Mouse (Mus musculus): ENCODE results near the gene Ctdnep1. TPM values are rescaled to one million over a fixed set of nuclear protein-coding genes. Genes with fewer than 3 reads are reported as not detected.
"Not testable (repeated sequence)": the region's sequence is repeated elsewhere in the genome, so short reads cannot be mapped to it uniquely, and the experiment has no call there.

The Ctdnep1 gene
- polyA plus RNA-seq, 1 experiment from 2014 or later, result 20.7 TPM

DNA sequence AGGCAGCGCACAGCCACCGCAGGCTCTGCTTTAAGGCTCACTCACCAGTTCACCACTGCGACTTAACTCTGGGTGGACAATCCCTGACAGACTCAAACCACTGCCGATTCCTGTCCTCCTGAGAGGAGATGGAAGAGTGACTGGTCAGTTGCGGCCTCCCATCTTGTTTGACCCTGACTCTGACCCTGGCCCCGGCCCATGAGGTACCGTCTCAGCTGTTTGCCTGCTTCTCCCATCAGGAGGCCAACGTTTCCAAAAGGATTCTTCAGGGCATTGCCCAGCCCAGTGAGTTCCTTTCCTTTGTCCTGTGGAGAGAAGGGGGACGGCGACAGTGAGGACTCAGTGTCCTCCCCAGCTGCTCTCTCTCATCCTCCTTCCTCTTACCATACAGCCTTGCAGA is 30.0 kb downstream of the Ctdnep1 start:
- Histone ChIP-seq H3K9me3 (ENCODE audit: control insufficient read depth, low read length) (no peaks in the 10 kb centered on the region), H3K36me3 (ENCODE audit: control insufficient read depth, insufficient read depth, low read length) (peaks cover 46% of the 10 kb centered on the region), H3K4me3 (ENCODE audit: low read length) (no peak overlapping the region), H3K4me1 (ENCODE audit: control insufficient read depth, insufficient read depth, low read length) (peaks cover 11% of the 10 kb centered on the region), H3K27me3 (replicated peaks; ENCODE audit: control insufficient read depth, insufficient read depth, low read length) (no peaks in the 10 kb centered on the region), H3K27ac (ENCODE audit: low read length) (no peak overlapping the region), H3K4me2 (ENCODE audit: low read depth, low read length) (no peak overlapping the region), H3K9ac (ENCODE audit: low read depth, low read length) (no peak overlapping the region)
- WGBS, result 90% methylated on average over 10 of the region's 10 CpGs
- ATAC-seq, result no peak

DNA sequence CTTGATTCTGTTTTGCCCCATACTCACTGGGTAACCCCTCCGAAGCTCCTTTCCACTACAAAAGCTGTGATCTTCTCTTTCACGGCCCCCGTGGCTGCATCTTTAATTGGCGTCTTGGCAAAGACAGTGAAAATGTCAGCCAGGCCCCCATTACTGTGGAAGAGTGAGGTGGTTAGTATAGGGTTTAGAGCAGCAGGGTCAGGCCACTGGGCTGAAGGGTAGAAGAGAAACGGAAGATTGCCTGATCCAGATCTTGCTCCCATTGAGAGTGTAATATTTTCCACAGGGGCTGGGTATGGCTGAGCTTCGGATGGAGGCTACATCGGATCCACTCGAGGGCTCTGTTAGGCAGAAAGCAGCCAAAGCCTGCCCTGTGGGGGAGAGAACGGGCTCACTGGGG is 32.0 kb downstream of the Ctdnep1 start:
- Histone ChIP-seq H3K9ac (ENCODE audit: low read depth, low read length) (no peak overlapping the region), H3K27me3 (replicated peaks; ENCODE audit: control insufficient read depth, insufficient read depth, low read length) (no peaks in the 10 kb centered on the region), H3K36me3 (ENCODE audit: control insufficient read depth, insufficient read depth, low read length) (peaks cover 39% of the 10 kb centered on the region), H3K27ac (ENCODE audit: low read length) (no peak overlapping the region), H3K4me3 (ENCODE audit: low read length) (no peak overlapping the region), H3K4me2 (ENCODE audit: low read depth, low read length) (no peak overlapping the region), H3K4me1 (ENCODE audit: control insufficient read depth, insufficient read depth, low read length) (peaks cover 18% of the 10 kb centered on the region), H3K9me3 (ENCODE audit: control insufficient read depth, low read length) (no peaks in the 10 kb centered on the region)
- WGBS, result 88% methylated on average over 9 of the region's 9 CpGs
- ATAC-seq, result no peak

DNA sequence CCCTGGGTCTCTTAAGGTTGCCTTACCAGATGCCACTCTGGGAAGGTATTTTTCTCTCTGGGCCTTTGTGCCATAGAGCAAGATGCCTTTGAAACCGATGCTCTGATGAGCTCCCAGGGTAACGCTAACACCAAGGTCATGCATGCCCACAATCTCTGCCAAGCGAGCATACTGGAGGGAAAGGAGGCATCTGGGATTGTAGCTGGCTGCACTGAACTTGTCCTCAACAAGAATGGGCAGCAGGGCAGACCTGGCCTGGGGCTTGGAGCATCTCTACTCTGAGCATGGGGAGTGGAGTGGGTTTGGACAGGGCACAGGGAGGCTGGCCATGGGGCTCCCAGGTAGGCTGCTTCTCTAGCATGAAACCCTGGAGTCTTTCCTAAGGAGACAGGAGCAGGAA is 32.5 kb downstream of the Ctdnep1 start:
- Histone ChIP-seq H3K9me3 (ENCODE audit: control insufficient read depth, low read length) (no peaks in the 10 kb centered on the region), H3K4me2 (ENCODE audit: low read depth, low read length) (no peak overlapping the region), H3K27me3 (replicated peaks; ENCODE audit: control insufficient read depth, insufficient read depth, low read length) (no peaks in the 10 kb centered on the region), H3K9ac (ENCODE audit: low read depth, low read length) (no peak overlapping the region), H3K4me1 (ENCODE audit: control insufficient read depth, insufficient read depth, low read length) (peaks cover 20% of the 10 kb centered on the region), H3K36me3 (ENCODE audit: control insufficient read depth, insufficient read depth, low read length) (peaks cover 39% of the 10 kb centered on the region), H3K4me3 (ENCODE audit: low read length) (no peak overlapping the region), H3K27ac (ENCODE audit: low read length) (no peak overlapping the region)
- no peak for ATAC-seq
- 85% methylated on average over 3 of the region's 3 CpGs for WGBS

DNA sequence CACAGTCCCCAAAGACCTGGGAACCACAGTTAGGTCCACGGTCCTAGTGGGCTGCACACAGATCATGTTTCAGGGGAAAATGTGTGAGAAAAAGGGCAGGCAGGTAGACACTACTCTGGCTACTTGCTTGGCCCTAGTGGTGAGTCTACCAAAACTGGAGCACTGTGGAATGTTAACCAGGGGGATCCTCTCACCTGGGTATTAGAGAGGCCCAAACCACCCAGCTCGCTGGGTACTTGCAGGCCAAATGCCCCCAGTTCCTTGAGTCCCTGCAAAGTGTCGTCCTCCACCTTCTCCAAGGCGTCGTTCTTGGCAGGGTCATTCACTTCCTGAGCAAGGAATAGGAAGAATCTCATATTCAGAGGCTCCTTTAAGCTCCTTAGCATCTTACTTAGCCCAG is 33.1 kb downstream of the Ctdnep1 start:
- Histone ChIP-seq H3K4me1 (ENCODE audit: control insufficient read depth, insufficient read depth, low read length) (peaks cover 22% of the 10 kb centered on the region), H3K27ac (ENCODE audit: low read length) (peak overlapping the region; percentile 76; the same call in 1 of the 2 replicates), H3K27me3 (replicated peaks; ENCODE audit: control insufficient read depth, insufficient read depth, low read length) (no peaks in the 10 kb centered on the region), H3K36me3 (ENCODE audit: control insufficient read depth, insufficient read depth, low read length) (peaks cover 35% of the 10 kb centered on the region), H3K4me3 (ENCODE audit: low read length) (peak overlapping the region; percentile 70), H3K4me2 (ENCODE audit: low read depth, low read length) (peak overlapping the region; percentile 55), H3K9me3 (ENCODE audit: control insufficient read depth, low read length) (no peaks in the 10 kb centered on the region), H3K9ac (ENCODE audit: low read depth, low read length) (peak overlapping the region; percentile 84)
- WGBS, result 54% methylated on average over 5 of the region's 5 CpGs
- ATAC-seq, result no peak

DNA sequence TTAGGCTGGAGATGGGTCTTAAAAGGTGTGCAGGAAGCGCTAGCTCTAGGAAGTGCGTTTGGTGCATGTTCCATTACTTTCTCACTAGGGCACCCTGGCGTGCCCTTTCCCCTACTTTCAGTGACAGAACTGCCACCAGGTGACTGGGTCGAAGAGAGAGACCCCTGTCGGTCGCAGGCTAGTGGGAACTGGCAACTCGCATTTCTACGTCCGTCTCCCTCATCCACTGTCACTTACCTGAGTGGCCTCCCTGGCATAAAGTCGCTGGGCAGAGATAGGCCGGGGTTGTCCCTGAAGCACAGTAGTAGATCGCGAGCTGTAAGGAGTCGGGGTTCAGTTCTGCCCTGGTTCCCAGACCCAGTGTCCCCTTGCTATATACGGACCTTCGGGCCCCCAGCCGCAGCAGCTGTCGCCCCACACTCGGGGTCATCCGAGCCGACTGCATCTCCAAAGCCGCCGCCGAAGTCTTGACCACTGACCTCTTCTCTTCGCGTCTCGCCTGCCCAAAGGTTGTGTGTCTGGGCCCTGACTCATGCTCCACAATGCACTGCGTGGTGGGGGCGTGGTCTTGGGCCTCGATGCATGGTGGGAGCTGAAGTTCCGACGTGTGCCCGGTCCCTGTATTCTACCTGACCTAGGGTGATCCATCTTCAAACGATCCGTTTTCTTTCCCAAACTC is 34.1 kb downstream of the Ctdnep1 start, which contains the start of gene Acadvl:
Gene Acadvl, minus strand, starts transcription at position 532 of the 679 bp plus-strand sequence.
- H3K27me3 ChIP-seq (replicated peaks; ENCODE audit: control insufficient read depth, insufficient read depth, low read length), result no peaks in the 10 kb centered on the region
- H3K4me3 ChIP-seq (ENCODE audit: low read length), result peak within 1 kb of the TSS; percentile 70
- peaks cover 27% of the 10 kb centered on the region for H3K36me3 ChIP-seq (ENCODE audit: control insufficient read depth, insufficient read depth, low read length)
- H3K9ac ChIP-seq (ENCODE audit: low read depth, low read length), result peak within 1 kb of the TSS; percentile 84
- ATAC-seq, result peak; percentile 91
- H3K27ac ChIP-seq (ENCODE audit: low read length), result peak within 1 kb of the TSS; percentile 76
- H3K4me2 ChIP-seq (ENCODE audit: low read depth, low read length), result peak within 1 kb of the TSS; percentile 55
- WGBS, result 1% methylated on average over 35 of the region's 35 CpGs
- H3K4me1 ChIP-seq (ENCODE audit: control insufficient read depth, insufficient read depth, low read length), result peaks cover 32% of the 10 kb centered on the region
- H3K9me3 ChIP-seq (ENCODE audit: control insufficient read depth, low read length), result no peaks in the 10 kb centered on the region

DNA sequence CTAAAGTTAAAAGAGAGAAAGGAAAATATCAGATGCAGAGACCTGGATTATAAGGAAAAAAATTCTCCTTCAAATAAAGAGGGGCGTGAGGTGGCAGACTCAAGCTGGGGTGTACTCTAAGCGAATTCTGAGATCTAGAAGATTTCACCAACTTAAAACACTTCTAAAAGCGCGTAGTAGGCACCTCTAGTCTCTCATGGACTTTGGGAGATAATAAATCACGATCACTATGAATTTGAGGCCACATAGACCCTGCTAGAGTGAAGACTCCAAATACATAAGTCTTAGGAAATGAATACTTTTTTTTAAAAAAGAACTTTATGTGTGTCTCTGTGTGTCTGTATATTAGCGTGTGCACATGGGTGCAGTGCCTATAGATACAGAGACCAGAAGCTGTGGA is 34.7 kb downstream of the Ctdnep1 start:
- H3K4me3 ChIP-seq (ENCODE audit: low read length), result peak overlapping the region; percentile 70; the same call in 1 of the 2 replicates
- no peaks in the 10 kb centered on the region for H3K9me3 ChIP-seq (ENCODE audit: control insufficient read depth, low read length)
- no peaks in the 10 kb centered on the region for H3K27me3 ChIP-seq (replicated peaks; ENCODE audit: control insufficient read depth, insufficient read depth, low read length)
- ATAC-seq, result no peak
- peaks cover 20% of the 10 kb centered on the region for H3K36me3 ChIP-seq (ENCODE audit: control insufficient read depth, insufficient read depth, low read length)
- peak overlapping the region; percentile 84 for H3K9ac ChIP-seq (ENCODE audit: low read depth, low read length)
- 64% methylated on average over 6 of the region's 6 CpGs for whole genome bisulfite sequencing
- peaks cover 35% of the 10 kb centered on the region for H3K4me1 ChIP-seq (ENCODE audit: control insufficient read depth, insufficient read depth, low read length)
- H3K27ac ChIP-seq (ENCODE audit: low read length), result no peak overlapping the region
- peak overlapping the region; percentile 55 for H3K4me2 ChIP-seq (ENCODE audit: low read depth, low read length)

DNA sequence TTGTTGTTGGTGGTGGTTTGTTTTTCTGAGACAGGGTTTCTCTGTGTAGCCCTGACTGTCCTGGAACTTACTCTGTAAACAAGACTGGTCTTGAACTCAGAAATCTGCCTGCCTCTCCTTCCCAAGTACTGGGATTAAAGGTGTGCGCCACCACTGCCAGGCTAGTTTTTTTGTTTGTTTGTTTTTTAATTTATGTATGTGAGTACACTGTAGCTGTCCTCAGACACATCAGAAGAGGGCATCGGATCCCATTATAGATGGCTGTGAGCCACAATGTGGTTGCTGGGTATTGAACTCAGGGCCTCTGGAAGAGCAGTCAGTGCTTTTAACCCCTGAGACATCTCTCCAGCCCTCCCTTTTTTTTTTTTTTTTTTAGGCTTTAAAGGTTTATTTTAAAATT is 35.2 kb downstream of the Ctdnep1 start:
- not testable (repeated sequence) for H3K4me3 ChIP-seq (ENCODE audit: low read length); ATAC-seq; H3K27me3 ChIP-seq (replicated peaks; ENCODE audit: control insufficient read depth, insufficient read depth, low read length); H3K27ac ChIP-seq (ENCODE audit: low read length); H3K4me2 ChIP-seq (ENCODE audit: low read depth, low read length); H3K9ac ChIP-seq (ENCODE audit: low read depth, low read length); H3K9me3 ChIP-seq (ENCODE audit: control insufficient read depth, low read length)
- Histone ChIP-seq H3K4me1 (ENCODE audit: control insufficient read depth, insufficient read depth, low read length) (peaks cover 35% of the 10 kb centered on the region), H3K36me3 (ENCODE audit: control insufficient read depth, insufficient read depth, low read length) (peaks cover 16% of the 10 kb centered on the region; the same call in 1 of the 2 replicates)
- WGBS, result 80% methylated on average over 2 of the region's 2 CpGs

DNA sequence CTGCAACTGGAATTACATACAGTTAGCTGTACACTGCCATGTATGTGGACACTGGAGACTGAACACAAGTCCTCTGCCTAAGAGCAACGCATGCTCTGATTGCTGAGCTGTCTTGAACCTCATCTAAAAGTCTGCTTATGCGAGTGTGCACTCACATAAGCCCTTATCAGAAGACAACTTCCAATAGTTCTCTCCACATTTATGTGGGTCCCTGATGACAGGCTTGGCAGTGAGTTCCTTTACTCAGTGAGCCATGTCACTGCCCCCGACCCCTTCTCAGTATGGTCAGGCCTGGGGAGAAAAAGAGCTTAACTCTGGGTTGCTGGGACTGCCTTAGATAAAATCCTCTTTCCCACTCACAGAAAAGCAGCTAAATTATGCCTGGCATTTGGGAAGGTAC is 35.7 kb downstream of the Ctdnep1 start, which contains the start of gene Dlg4:
Gene Dlg4, plus strand, starts transcription at position 274 of the 400 bp plus-strand sequence.
- H3K27me3 ChIP-seq (replicated peaks; ENCODE audit: control insufficient read depth, insufficient read depth, low read length), result no peaks in the 10 kb centered on the region
- ATAC-seq, result no peak
- peaks cover 11% of the 10 kb centered on the region; the same call in 1 of the 2 replicates for H3K36me3 ChIP-seq (ENCODE audit: control insufficient read depth, insufficient read depth, low read length)
- 68% methylated on average over 3 of the region's 3 CpGs for WGBS
- H3K9me3 ChIP-seq (ENCODE audit: control insufficient read depth, low read length), result no peaks in the 10 kb centered on the region
- peak within 1 kb of the TSS; percentile 49 for H3K27ac ChIP-seq (ENCODE audit: low read length)
- H3K4me3 ChIP-seq (ENCODE audit: low read length), result no peak within 1 kb of the TSS
- H3K9ac ChIP-seq (ENCODE audit: low read depth, low read length), result peak within 1 kb of the TSS; percentile 74; the same call in 1 of the 2 replicates
- peak within 1 kb of the TSS; percentile 70; the same call in 1 of the 2 replicates for H3K4me2 ChIP-seq (ENCODE audit: low read depth, low read length)
- H3K4me1 ChIP-seq (ENCODE audit: control insufficient read depth, insufficient read depth, low read length), result peaks cover 35% of the 10 kb centered on the region

DNA sequence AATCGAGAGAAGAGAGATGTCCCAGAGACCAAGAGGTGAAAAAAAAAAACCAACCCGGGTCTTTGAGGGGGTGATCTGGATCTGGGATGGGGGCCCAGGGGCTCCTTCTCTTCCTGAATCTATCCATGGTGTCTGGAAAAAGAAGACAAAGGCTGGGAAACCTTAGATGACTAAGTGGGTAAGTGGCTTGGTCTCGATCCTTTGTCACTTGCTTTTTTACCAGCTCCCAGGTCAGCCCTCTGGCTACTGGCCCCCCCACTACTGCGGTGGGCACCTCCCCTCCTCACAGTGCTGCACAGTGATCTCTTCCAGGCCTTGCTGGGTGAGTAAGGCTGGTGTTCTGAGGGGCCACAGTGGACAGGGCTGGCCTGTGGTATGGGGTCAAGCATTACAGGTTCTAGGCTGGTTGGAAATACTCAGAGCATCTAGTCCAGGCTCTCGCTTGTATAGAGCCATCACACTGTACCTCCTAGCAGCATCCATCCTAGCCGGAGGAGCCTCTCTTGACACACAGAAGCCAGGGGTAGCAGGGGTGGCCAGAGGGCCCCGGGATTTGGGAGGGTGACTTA is 36.3 kb downstream of the Ctdnep1 start:
- H3K4me1 ChIP-seq (ENCODE audit: control insufficient read depth, insufficient read depth, low read length), result peaks cover 35% of the 10 kb centered on the region
- H3K27me3 ChIP-seq (replicated peaks; ENCODE audit: control insufficient read depth, insufficient read depth, low read length), result no peaks in the 10 kb centered on the region
- no peak for ATAC-seq
- 47% methylated on average over 7 of the region's 7 CpGs for WGBS
- peak overlapping the region; percentile 49; the same call in 1 of the 2 replicates for H3K27ac ChIP-seq (ENCODE audit: low read length)
- H3K9ac ChIP-seq (ENCODE audit: low read depth, low read length), result peak overlapping the region; percentile 74; the same call in 1 of the 2 replicates
- H3K4me3 ChIP-seq (ENCODE audit: low read length), result no peak overlapping the region
- H3K4me2 ChIP-seq (ENCODE audit: low read depth, low read length), result peak overlapping the region; percentile 70; the same call in 1 of the 2 replicates
- peaks cover 6% of the 10 kb centered on the region; the same call in 1 of the 2 replicates for H3K36me3 ChIP-seq (ENCODE audit: control insufficient read depth, insufficient read depth, low read length)
- H3K9me3 ChIP-seq (ENCODE audit: control insufficient read depth, low read length), result no peaks in the 10 kb centered on the region

All from intestine, embryonic 16.5 days (tissue).